Mouse (Mus musculus): ENCODE measurements around the gene Snrpn. TPM values are rescaled to one million over a fixed set of nuclear protein-coding genes. Genes with fewer than 3 reads are reported as not detected.
"Not testable (repeated sequence)": the region's sequence is repeated elsewhere in the genome, so short reads cannot be mapped to it uniquely, and the experiment has no call there.

Gene Snrpn
- not detected in 2 replicates for polyA plus RNA-seq (2012; ENCODE audit: insufficient read depth, insufficient read length, missing spikeins)

- TF ChIP-seq CTCF (IDR thresholded peaks at IDR 0.05; ENCODE audit: low read depth, low read length) (no peak), POLR2A (IDR thresholded peaks at IDR 0.05; ENCODE audit: borderline replicate concordance, low read depth, low read length) (no peak)
- Histone ChIP-seq H3K4me3 (ENCODE audit: insufficient read depth, low read length) (no peak within 1 kb of the TSS), H3K4me1 (ENCODE audit: control insufficient read depth, insufficient read depth, low read length) (no peaks in the 10 kb centered on the region), H3K27ac (ENCODE audit: insufficient read depth, low read depth, low read length) (no peak within 1 kb of the TSS)
Measured at GRCm38 (mm10) chr7:60139742-60140480, at the start of gene Snrpn. TSS of gene Snrpn (minus strand) at chr7:60140219.

GRCm38 (mm10) chr7:60170250-60171185, 30.5 kb upstream of the Snrpn start:
- Histone ChIP-seq H3K4me3 (ENCODE audit: insufficient read depth, low read length) (no peak overlapping the region), H3K4me1 (ENCODE audit: control insufficient read depth, insufficient read depth, low read length) (no peaks in the 10 kb centered on the region), H3K27ac (ENCODE audit: insufficient read depth, low read depth, low read length) (no peak overlapping the region)
- no peak for TF ChIP-seq CTCF (IDR thresholded peaks at IDR 0.05; ENCODE audit: low read depth, low read length)
- TF ChIP-seq POLR2A (IDR thresholded peaks at IDR 0.05; ENCODE audit: borderline replicate concordance, low read depth, low read length): no peak

GRCm38 (mm10) chr7:60125332-60125731, 14.7 kb downstream of the Snrpn start:
- no peaks in the 10 kb centered on the region for H3K4me1 ChIP-seq (ENCODE audit: control insufficient read depth, insufficient read depth, low read length)
- H3K4me3 ChIP-seq (ENCODE audit: insufficient read depth, low read length): no peak overlapping the region
- TF ChIP-seq CTCF (IDR thresholded peaks at IDR 0.05; ENCODE audit: low read depth, low read length) (no peak), POLR2A (IDR thresholded peaks at IDR 0.05; ENCODE audit: borderline replicate concordance, low read depth, low read length) (no peak)
- no peak overlapping the region for H3K27ac ChIP-seq (ENCODE audit: insufficient read depth, low read depth, low read length)

GRCm38 (mm10) chr7:60123086-60123624, 16.9 kb downstream of the Snrpn start:
- H3K27ac ChIP-seq (ENCODE audit: insufficient read depth, low read depth, low read length); H3K4me3 ChIP-seq (ENCODE audit: insufficient read depth, low read length); H3K4me1 ChIP-seq (ENCODE audit: control insufficient read depth, insufficient read depth, low read length): not testable (repeated sequence)

- Histone ChIP-seq H3K4me1 (ENCODE audit: control insufficient read depth, insufficient read depth, low read length) (no peaks in the 10 kb centered on the region), H3K4me3 (ENCODE audit: insufficient read depth, low read length) (no peak overlapping the region), H3K27ac (ENCODE audit: insufficient read depth, low read depth, low read length) (no peak overlapping the region)
- no peak for TF ChIP-seq POLR2A (IDR thresholded peaks at IDR 0.05; ENCODE audit: borderline replicate concordance, low read depth, low read length)
- no peak for TF ChIP-seq CTCF (IDR thresholded peaks at IDR 0.05; ENCODE audit: low read depth, low read length)
Measured at GRCm38 (mm10) chr7:60122434-60123085, 17.5 kb downstream of the Snrpn start.

- no peaks in the 10 kb centered on the region for H3K4me1 ChIP-seq (ENCODE audit: control insufficient read depth, insufficient read depth, low read length)
- TF ChIP-seq POLR2A (IDR thresholded peaks at IDR 0.05; ENCODE audit: borderline replicate concordance, low read depth, low read length) (no peak), CTCF (IDR thresholded peaks at IDR 0.05; ENCODE audit: low read depth, low read length) (no peak)
- H3K4me3 ChIP-seq (ENCODE audit: insufficient read depth, low read length): no peak overlapping the region
- H3K27ac ChIP-seq (ENCODE audit: insufficient read depth, low read depth, low read length): no peak overlapping the region
Measured at GRCm38 (mm10) chr7:60097154-60097859, 42.7 kb downstream of the Snrpn start.

- Histone ChIP-seq H3K4me1 (ENCODE audit: control insufficient read depth, insufficient read depth, low read length) (no peaks in the 10 kb centered on the region), H3K4me3 (ENCODE audit: insufficient read depth, low read length) (no peak overlapping the region), H3K27ac (ENCODE audit: insufficient read depth, low read depth, low read length) (no peak overlapping the region)
- TF ChIP-seq POLR2A (IDR thresholded peaks at IDR 0.05; ENCODE audit: borderline replicate concordance, low read depth, low read length): no peak
- TF ChIP-seq CTCF (IDR thresholded peaks at IDR 0.05; ENCODE audit: low read depth, low read length): no peak
Measured at GRCm38 (mm10) chr7:60076301-60076700, 63.7 kb downstream of the Snrpn start.

GRCm38 (mm10) chr7:60047481-60048201, 92.4 kb downstream of the Snrpn start:
- no peaks in the 10 kb centered on the region for H3K4me1 ChIP-seq (ENCODE audit: control insufficient read depth, insufficient read depth, low read length)
- TF ChIP-seq CTCF (IDR thresholded peaks at IDR 0.05; ENCODE audit: low read depth, low read length) (no peak), POLR2A (IDR thresholded peaks at IDR 0.05; ENCODE audit: borderline replicate concordance, low read depth, low read length) (no peak)

More at GRCm38 (mm10) chr7:60047481-60048201, 92.4 kb downstream of the Snrpn start:
- H3K27ac ChIP-seq (ENCODE audit: insufficient read depth, low read depth, low read length): no peak overlapping the region
- H3K4me3 ChIP-seq (ENCODE audit: insufficient read depth, low read length): no peak overlapping the region

Measured in bone marrow macrophage, adult 2 months (primary cell).